Mouse (Mus musculus) heart, postnatal 14 days (tissue): ENCODE results near the gene Itpkb. TPM values are rescaled to one million over a fixed set of nuclear protein-coding genes. Genes with fewer than 3 reads are reported as not detected.

ENCODE experiments used
- DNase-seq, 2 experiments: peaks; one replicate each; pipeline ENCODE4 v3.0.0; 2021 to 2022
- intact Hi-C: fragments of 180-260 bp; cut with DNase I; formaldehyde crosslinking; loops from one replicate; pipeline ENCODE4 v1.15.1; 2025
- total RNA-seq, 2 experiments: library from RNA; stranded (reverse); gene quantifications; 2 replicates each; pipeline ENCODE4 v1.2.3; 2021

The Itpkb gene
- total RNA-seq, 2 experiments from 2014 or later = 76.8 to 79.6 TPM

DNA sequence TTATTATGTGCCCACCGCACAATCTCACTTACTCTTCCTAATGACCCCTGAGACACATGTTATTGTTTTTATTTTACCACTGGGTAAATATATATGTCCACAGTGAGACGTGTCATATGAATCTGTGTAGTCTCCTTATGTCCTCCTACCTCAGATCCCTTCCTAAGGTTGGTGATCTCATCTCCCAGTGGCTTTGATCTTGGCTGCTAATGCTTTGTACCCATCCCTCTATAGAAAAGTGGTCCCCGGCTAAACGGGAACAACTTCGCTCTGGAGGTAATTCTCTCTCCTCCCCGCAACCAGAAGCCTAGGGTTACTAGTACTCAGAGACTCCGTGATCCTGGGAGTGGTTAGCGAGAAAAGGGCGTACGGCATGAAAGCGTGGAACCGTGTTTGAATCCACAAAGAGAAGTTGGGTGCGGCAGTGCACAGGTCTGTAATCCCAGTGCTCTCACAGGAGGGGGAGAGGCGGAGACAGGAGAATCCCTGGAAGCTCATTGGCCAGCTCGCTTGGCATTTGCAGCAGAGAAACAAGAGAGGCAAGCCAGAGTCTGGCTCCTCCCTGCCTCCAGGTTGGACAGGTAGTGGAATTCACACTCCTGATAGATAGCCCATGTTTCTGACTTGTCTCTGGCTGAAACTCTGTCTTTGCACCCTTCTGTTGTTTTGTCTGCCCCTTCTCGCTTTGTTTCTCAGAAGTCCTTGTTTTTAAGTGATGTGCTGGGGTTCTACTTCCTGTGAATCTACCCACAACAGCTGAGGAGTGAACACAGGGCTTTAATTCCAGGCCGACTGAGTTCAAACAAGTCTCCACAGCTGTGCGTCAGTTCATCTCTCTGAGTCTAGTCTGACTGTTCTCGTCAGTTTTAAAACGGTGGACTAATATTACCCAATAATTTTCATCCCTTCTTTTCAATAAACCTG, 16.5 kb upstream of the Itpkb start:
- intact Hi-C loops = no loop called here
- DNase-seq = no peak

DNA sequence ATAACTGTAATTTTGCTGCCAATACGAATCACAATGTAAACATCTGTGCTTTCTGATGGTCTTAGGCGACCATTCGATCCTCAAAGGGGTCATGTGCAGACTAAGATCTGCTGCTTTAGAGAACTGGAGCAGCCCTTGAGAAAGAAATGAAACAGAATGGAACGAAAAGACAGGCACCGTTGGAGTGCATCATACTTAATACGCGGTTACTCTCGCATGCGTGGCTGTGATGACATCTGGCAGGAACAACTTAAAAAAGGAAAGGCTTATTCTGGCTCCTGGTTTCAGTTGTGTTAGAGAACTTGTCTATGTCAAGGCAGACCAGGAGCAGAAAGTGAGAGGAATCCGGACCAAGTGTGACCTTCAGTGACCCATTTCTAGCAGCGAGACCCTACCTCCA, 15.6 kb upstream of the Itpkb start:
- no peak for DNase-seq
- intact Hi-C loops = no loop called here

GRCm38 (mm10) chr1:180315127-180315526, 15.2 kb upstream of the Itpkb start:
- intact Hi-C loops = no loop called here
- DNase-seq = no peak

- no peak for DNase-seq
- intact Hi-C loops = no loop called here
Measured at GRCm38 (mm10) chr1:180317450-180317849, 12.8 kb upstream of the Itpkb start.

DNA sequence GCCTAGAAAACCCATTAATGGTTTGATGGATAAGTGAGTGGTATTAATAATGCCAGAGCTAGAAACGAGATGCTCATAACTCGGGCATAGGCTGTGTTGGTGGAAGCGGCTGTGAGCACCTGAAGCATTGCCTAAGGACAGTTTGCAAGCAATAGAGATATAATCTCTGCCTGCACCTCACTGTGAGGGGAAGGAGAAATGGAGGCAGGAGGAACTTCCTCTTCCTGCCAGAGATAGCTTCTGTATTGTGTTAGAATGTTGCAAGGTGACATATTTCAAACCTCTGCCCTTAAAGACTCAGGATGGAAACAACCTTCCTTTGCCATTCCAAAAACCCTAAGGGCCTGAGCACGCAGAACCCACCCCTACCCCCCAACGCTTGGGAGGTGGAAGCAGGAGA, 11.9 kb upstream of the Itpkb start:
- DNase-seq = no peak
- intact Hi-C loops = no loop called here

DNA sequence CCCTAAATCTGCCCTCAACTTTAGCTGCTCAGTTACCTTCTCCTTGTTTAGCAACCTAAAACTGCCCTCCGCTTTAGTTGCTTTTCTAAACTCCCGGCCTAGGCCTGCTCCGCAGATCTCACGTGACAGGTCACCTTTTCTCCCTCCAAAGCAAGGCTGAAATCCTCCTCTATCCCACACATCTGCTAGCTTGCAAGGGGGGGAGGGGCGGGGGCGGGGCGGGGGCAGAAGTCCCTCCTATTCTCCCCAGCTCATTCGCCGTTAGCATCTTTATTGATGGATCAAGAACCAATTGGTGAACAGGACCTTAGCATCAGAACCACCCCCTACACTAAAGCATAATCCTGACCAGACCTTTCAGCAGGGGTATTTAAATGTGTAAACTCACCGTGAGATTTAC, 10.4 kb upstream of the Itpkb start:
- intact Hi-C loops = no loop called here
- DNase-seq = no peak

GRCm38 (mm10) chr1:180322896-180323295, 7.4 kb upstream of the Itpkb start:
- intact Hi-C loops = no loop called here
- DNase-seq = no peak

GRCm38 (mm10) chr1:180323491-180323890, 6.8 kb upstream of the Itpkb start:
- no peak for DNase-seq
- intact Hi-C loops = no loop called here

GRCm38 (mm10) chr1:180324271-180324670, 6.0 kb upstream of the Itpkb start:
- intact Hi-C loops = no loop called here
- DNase-seq = no peak

- intact Hi-C loops = no loop called here
- DNase-seq = no peak
Measured at GRCm38 (mm10) chr1:180328794-180329665, 1.3 kb upstream of the Itpkb start.

DNA sequence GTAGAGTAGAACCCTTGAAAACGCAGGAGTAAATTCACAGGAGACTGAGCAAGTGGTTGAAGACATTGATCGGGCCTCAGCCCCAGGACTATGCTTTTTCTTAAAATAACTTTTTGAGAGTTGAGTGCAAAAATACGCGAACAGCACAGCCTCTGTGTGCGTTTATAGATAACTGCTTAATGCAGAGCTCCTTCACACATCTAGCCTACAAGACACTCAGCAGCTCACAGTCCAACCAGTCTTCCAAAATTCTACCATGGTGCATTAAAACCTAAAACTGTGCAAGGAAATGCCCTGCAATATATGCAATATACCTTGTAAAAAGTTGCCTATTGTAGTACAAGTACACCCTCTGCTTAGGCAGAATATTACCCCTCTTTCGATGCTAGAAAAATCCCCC, 579 bp upstream of the Itpkb start:
- no peak for DNase-seq
- intact Hi-C loops = loop anchor here (5.0 kb wide), 2 partner anchors 38 to 93 kb away; no protein-coding TSS in a partner anchor

- intact Hi-C loops = loop anchor here (5.0 kb wide), 2 partner anchors 36 to 91 kb away; no protein-coding TSS in a partner anchor
- DNase-seq = peak; percentile 62 to 63
Measured at GRCm38 (mm10) chr1:180330707-180331545, 641 bp downstream of the Itpkb start.

DNA sequence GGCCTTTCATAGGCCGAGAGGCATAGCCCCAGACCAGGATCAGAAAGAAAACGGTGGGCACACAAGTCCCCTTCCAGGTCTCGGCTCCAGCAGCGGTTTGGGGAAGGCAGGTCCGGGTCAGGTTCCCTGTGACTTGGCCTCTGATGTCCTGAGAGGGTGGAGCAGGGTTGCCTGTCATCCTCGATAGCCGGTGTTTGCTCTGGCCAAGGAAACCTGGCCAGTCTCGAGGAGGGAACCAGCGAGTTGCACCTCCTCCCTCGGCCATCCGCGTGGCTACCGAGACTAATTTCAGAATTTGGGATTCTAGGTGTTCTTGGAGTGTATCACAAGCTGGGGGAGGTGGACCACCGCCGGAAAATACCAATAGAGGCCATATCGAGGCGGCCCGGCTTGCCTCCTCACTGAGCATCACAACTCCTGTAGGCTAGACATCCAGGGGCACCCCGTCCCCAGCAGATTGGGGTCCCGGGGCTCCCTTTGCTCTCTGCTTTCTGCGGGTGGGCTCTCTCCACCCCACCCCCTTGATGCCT, 1.3 kb downstream of the Itpkb start:
- DNase-seq = peak in 1 of 2 experiments; percentile 44
- intact Hi-C loops = loop anchor here (2.0 to 5.0 kb wide), 5 partner anchors 36 to 91 kb away; no protein-coding TSS in a partner anchor

DNA sequence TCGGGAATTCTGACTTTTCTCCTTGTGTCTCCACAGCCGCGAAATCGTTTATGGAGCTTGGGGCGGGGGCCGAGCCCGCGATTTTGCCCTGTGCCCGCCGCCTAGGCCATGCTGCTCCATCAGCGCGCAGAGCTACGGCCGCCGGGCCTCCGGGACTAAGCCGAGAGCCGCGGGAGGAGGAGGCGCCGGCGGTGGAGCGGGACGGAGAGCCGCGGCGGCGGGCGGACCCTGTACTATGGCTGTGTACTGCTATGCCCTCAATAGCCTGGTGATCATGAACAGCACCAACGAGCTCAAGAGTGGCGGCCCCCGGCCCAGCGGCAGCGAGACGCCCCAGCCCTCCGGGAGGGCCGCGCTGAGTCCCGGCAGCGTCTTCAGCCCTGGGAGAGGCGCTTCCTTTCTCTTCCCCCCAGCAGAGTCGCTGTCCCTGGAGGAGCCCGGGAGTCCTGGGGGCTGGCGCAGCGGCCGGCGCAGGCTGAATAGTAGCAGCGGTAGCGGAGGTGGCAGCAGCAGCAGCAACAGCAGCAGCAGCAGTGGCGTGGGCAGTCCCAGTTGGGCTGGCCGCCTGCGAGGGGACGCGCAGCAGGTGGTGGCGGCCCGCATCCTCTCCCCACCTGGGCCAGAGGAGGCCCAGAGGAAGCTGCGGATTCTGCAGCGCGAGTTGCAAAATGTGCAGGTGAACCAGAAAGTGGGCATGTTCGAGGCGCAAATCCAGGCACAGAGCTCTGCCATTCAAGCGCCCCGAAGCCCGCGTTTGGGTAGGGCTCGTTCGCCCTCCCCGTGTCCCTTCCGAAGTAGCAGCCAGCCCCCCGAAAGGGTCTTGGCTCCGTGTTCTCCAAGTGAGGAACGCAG, 2.0 kb downstream of the Itpkb start:
- intact Hi-C loops = loop anchor here (2.0 to 5.0 kb wide), 5 partner anchors 35 to 90 kb away; no protein-coding TSS in a partner anchor
- peak; percentile 44 to 51 for DNase-seq

DNA sequence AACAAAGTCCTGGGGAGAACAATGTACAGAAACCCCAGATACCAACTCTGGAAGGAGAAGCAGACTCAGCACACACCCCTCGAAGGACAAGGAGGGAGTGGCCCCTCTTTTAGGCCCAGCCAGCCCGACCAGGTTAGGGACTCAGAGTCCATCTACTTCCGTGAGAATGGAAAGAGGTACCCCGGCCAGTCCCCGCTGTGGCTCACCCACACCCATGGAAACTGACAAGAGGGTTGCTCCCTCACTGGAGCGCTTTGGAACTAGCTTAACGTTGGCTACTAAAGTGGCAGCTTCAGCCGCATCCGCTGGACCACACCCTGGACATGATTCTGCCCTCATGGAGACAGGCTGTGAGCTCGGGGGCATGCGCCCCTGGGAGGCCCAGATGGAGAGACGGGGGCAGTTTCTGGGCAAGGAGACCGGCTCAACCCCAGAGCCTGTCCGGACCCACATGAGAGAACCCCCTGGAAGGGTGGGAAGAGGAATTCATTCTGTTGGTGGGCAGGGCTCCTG, 2.7 kb downstream of the Itpkb start:
- no peak for DNase-seq
- intact Hi-C loops = loop anchor here (2.0 to 5.0 kb wide), 5 partner anchors 34 to 89 kb away; no protein-coding TSS in a partner anchor

DNA sequence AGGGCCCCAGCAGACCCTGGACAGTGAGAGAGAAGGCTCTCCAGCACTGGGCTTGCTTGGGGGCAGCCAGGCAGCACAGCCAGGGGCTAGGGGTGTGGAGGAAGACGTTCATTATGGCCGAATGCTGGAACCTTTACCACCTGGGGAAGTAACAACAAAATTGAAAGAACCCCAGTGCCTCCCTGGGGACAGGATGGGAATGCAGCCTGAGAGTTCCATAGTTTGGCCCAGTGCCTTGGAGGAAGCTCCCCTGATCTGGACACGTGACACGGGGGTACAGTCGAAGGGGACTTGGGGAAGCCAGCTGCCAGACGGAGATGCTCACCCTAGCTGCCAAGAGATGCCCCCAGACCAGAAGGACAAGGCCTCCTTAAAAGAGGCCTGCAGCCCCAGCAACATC, 3.3 kb downstream of the Itpkb start:
- intact Hi-C loops = loop anchor here (2.0 to 5.0 kb wide), 5 partner anchors 34 to 89 kb away; no protein-coding TSS in a partner anchor
- peak; percentile 47 to 49 for DNase-seq

DNA sequence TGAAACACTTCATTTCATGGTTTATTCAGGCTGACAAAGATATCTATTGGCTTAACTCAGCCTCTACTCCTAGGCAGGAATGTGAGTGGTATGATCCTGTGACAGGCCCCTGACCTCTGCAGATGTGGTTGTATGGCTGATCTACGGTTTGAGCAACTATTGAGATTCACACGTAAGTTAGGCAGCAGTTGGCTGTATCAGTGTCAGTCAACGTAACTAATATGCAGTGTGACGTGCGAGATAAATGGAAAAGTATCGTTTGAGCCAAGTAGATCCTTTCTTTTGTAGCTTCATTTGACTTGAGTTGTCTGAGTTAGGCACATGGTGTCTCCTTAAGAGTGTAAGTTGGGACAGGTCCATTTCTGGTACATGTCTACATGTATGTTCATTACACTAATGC, 4.3 kb downstream of the Itpkb start:
- DNase-seq = no peak
- intact Hi-C loops = loop anchor here (5.0 kb wide), 2 partner anchors 33 to 88 kb away; no protein-coding TSS in a partner anchor
